Mouse (Mus musculus) heart, adult 2 months (tissue): ENCODE data around the gene Podn. TPM values are rescaled to one million over a fixed set of nuclear protein-coding genes. Genes with fewer than 3 reads are reported as not detected.
A peak's percentile ranks its signal among the peaks of the same experiment; 100 is the strongest.

Source experiments
- DNase-seq, 2 experiments: peaks; one replicate each; pipeline ENCODE4 v3.0.0; 2021
- H3K27ac ChIP-seq: fragments of 200-600 bp; 2 replicates; pipeline ENCODE4 v1.8.1; 2022
- H3K27me3 ChIP-seq: fragments of 200-500 bp; 2 replicates; pipeline ENCODE4 v1.6.1; 2012; ENCODE audit warnings: mild to moderate bottlenecking, low read length, inconsistent platforms, mixed read lengths; ENCODE audit not compliant: control insufficient read depth, insufficient read depth
- H3K36me3 ChIP-seq: fragments of 200-500 bp; 2 replicates; pipeline ENCODE4 v1.6.1; 2012; ENCODE audit warnings: low read length, inconsistent platforms; ENCODE audit not compliant: control insufficient read depth, insufficient read depth
- H3K4me1 ChIP-seq: fragments of 200-500 bp; 2 replicates; pipeline ENCODE4 v1.6.1; 2011; ENCODE audit warnings: low read length; ENCODE audit not compliant: control insufficient read depth, insufficient read depth
- H3K4me3 ChIP-seq: fragments of 200-600 bp; 2 replicates; pipeline ENCODE4 v1.8.1; 2022
- H3K79me2 ChIP-seq: fragments of 200-500 bp; replicated peaks from 2 replicates; pipeline ENCODE4 v1.6.1; 2012; ENCODE audit warnings: mild to moderate bottlenecking, inconsistent platforms, low read length, moderate library complexity, mixed read lengths; ENCODE audit not compliant: control insufficient read depth, insufficient read depth
- H3K9ac ChIP-seq: fragments of 200-500 bp; 2 replicates; pipeline ENCODE4 v1.6.1; 2012; ENCODE audit warnings: low read depth, mild to moderate bottlenecking, control low read depth, inconsistent platforms, low read length, mixed read lengths
- CTCF ChIP-seq: fragments of 200-600 bp; IDR thresholded peaks from 2 replicates; pipeline ENCODE4 v1.8.1; 2022; ENCODE audit warnings: antibody characterized with exemption, mild to moderate bottlenecking, moderate library complexity
- EP300 ChIP-seq: fragments of 200-500 bp; IDR thresholded peaks from 2 replicates; pipeline ENCODE4 v1.6.1; 2011; ENCODE audit warnings: low read depth, low read length, control low read depth; ENCODE audit not compliant: insufficient read depth
- POLR2A ChIP-seq: fragments of 200-500 bp; IDR thresholded peaks from 2 replicates; pipeline ENCODE4 v1.6.1; 2011; ENCODE audit warnings: mild to moderate bottlenecking, low read depth, low read length, control low read depth; ENCODE audit not compliant: insufficient read depth
- WGBS: fragments of 180-500 bp; shearing (Covaris S2); methylation state at CpG from one replicate; pipeline ENCODE4 v1.1.7; 2018; 5-methylcytosine and 5-hydroxymethylcytosine counted together
- intact Hi-C: fragments of 180-260 bp; cut with DNase I; formaldehyde crosslinking; loops from one replicate; pipeline ENCODE4 v1.15.1; 2025
- polyA plus RNA-seq: library from polyadenylated mRNA; depleted of rRNA; stranded (reverse); fragments of >200 nt; gene quantifications from 2 replicates; pipeline ENCODE4 v1.2.3, GENCODE M21; 2012
- total RNA-seq, 2 experiments: library from RNA; stranded (reverse); gene quantifications; 2 replicates each; pipeline ENCODE4 v1.2.3; 2021

Podn gene
- total and polyA plus RNA-seq, 3 experiments, result 17.9 to 79.6 (median 20.8) TPM

DNA sequence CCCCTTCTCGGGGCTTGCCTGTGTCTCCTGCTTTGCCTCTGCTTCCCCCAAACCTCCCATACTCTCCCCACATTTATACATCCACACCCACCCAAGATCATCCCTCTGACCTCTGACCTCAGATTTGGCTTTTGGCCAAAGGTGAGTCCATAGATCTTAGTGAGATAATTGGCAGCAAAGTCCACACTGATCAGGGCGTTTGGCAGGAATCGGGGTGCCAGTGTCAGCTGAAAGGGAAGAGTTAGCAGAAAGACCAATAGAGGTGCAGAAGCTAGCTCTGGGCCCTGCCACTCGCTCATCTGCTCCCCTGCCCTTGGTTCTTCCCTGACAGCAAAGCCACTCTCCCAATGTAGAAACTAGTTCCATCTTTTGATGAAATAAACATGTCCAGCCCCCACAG is 73.1 kb downstream of the Podn start:
- no peaks in the 10 kb centered on the region for H3K79me2 ChIP-seq
- TF ChIP-seq CTCF (no peak), EP300 (no peak), POLR2A (no peak)
- no peaks in the 10 kb centered on the region for H3K36me3 ChIP-seq
- no peak for DNase-seq
- peaks cover 7% of the 10 kb centered on the region for H3K4me1 ChIP-seq
- 86% methylated on average over 4 of the region's 4 CpGs for WGBS
- H3K27ac ChIP-seq, result no peak overlapping the region
- H3K27me3 ChIP-seq, result no peaks in the 10 kb centered on the region
- H3K9ac ChIP-seq, result no peak overlapping the region
- H3K4me3 ChIP-seq, result no peak overlapping the region
- intact Hi-C loops, result no loop called here

DNA sequence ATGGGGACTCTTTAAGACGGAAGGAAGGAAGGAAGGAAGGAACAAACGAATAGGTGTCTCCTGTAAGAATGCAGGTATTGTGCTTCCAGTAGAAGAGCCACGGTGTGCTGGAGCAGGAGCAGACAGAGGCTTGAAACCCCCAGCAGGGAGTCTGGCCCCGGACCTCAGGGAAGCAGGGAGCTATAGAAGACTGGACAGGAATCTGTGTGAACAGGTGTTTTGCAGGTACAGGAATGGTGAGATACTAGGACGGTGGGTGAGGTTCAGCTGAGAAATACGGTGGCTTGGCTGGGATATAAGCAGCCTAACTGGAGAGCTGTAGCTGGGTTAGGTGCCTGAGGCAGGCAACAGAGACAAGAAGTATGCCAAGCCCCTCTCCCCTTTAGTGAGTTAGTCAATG is 76.1 kb downstream of the Podn start:
- Histone ChIP-seq H3K79me2 (no peaks in the 10 kb centered on the region), H3K4me1 (peaks cover 12% of the 10 kb centered on the region), H3K4me3 (no peak overlapping the region), H3K36me3 (no peaks in the 10 kb centered on the region), H3K27ac (peak overlapping the region; percentile 54; the same call in 1 of the 2 replicates), H3K27me3 (no peaks in the 10 kb centered on the region), H3K9ac (no peak overlapping the region)
- TF ChIP-seq CTCF, result no peak
- TF ChIP-seq POLR2A, result no peak
- no peak for TF ChIP-seq EP300
- DNase-seq, result no peak
- WGBS, result 81% methylated on average over 6 of the region's 6 CpGs
- intact Hi-C loops, result no loop called here

DNA sequence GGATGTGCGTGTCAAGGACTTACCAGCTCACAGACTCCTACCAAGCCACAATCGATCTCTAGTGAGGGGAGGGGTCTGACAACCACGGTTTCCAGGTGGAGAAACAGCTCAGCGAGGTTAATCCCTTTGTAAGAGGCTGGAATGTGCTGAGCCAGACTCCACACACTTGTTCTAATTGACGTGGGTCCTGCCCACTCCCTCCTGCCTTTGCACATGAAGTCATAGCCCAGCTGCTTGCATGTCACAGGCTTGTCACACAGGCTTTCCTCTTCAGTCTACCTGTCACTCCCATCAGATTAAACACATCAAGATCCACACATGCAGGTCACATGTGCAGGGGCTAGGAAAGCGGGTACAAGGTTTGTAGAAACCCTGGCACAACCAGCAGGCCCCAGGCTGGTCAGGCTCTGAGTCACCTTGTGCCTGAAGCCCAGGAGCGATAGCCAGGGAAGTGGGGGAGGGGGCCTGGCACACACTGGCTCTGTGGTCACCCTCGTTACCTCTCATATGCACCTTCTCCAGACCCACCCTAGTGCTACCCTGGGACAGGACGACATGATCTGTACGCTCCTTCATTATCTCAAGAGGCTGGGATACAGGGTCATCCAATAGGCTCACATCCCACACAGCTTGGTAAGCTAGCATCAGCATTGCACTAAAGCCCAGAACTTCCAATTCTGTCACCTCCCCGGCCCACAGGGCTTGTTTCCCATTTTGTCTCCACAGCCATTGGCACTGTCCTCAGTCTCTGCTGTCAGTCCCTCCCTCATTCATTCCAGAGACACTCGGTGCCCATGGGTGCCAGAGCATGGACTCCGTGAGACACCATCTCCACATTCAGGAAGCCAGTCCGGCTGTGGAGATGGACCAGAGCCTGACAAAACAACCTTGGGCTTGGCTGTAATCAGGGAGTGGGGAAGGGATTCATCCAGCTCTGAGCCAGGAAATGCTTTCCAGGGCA is 77.0 kb downstream of the Podn start:
- no peaks in the 10 kb centered on the region for H3K27me3 ChIP-seq
- H3K27ac ChIP-seq, result peak overlapping the region; percentile 54
- no peaks in the 10 kb centered on the region for H3K36me3 ChIP-seq
- H3K79me2 ChIP-seq, result no peaks in the 10 kb centered on the region
- no peak overlapping the region for H3K4me3 ChIP-seq
- WGBS, result 25% methylated on average over 14 of the region's 14 CpGs
- intact Hi-C loops, result no loop called here
- H3K9ac ChIP-seq, result no peak overlapping the region; the same call in 1 of the 2 replicates
- DNase-seq, result peak; percentile 57 to 69
- peak; percentile 37; the same call in 1 of the 2 replicates for TF ChIP-seq POLR2A
- TF ChIP-seq EP300, result peak; percentile 91
- no peak for TF ChIP-seq CTCF
- peaks cover 16% of the 10 kb centered on the region for H3K4me1 ChIP-seq

DNA sequence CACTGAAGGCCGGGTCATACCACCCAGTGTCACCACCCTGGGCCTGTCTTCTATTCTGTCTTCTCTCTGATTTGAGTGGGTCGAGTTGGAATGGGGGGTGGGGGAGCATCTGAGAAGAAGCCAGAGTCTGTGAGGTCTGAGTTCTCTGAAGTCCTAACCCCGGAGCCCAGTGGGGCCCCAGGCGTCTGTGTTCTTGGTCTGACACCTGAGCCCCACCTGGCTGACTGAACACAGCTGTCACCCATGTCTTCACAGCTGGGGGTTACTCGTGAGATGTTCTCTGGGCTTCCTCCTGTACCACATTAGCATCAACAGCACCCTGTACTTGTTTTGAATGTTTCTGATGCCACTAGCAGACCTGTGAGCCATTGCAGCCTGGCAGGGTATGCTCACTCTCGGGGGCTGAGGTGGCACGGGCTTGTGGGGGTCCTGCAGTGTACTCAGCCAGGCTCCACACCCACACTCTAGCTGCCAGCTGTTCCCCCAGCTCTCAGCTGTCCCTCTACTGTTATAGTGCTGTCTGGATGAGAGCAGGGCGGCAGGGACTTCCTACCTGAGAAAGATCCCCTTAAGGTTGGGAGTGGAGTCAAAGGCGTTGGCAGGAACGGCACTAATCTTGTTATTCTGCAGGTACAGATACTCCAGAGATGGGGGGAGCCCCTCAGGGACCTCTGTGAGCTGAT is 77.9 kb downstream of the Podn start:
- H3K9ac ChIP-seq, result no peak overlapping the region; the same call in 1 of the 2 replicates
- intact Hi-C loops, result no loop called here

DNA sequence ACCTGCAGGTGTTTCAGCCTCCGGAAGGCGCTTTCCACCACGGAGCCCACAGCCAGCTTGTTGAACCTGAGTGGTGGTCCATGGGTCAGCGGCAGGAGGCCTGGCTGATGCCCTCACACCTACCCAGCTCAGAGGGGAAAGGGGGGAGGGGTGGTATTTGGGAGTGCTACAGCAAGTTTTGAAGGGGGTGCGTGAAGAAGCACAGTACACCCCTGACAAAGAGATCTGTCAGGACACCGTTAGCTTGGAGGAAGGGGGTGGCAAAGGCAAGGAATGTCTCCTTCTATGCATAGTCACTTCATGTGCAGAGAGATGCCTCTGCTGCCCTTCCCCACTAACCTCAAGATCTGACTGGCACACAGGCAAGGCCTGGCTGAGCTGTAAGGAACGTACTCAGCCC is 78.4 kb downstream of the Podn start:
- intact Hi-C loops, result no loop called here
- Histone ChIP-seq H3K27me3 (no peaks in the 10 kb centered on the region), H3K79me2 (no peaks in the 10 kb centered on the region), H3K36me3 (no peaks in the 10 kb centered on the region), H3K9ac (no peak overlapping the region), H3K27ac (no peak overlapping the region), H3K4me1 (peaks cover 16% of the 10 kb centered on the region), H3K4me3 (no peak overlapping the region)
- 78% methylated on average over 7 of the region's 7 CpGs for whole genome bisulfite sequencing
- no peak for TF ChIP-seq POLR2A
- TF ChIP-seq CTCF, result no peak
- no peak for TF ChIP-seq EP300
- DNase-seq, result no peak

More for the DNA sequence above, 77.9 kb downstream of the Podn start:
- Histone ChIP-seq H3K27ac (peak overlapping the region; percentile 4; the same call in 1 of the 2 replicates), H3K27me3 (no peaks in the 10 kb centered on the region), H3K4me1 (peaks cover 16% of the 10 kb centered on the region), H3K79me2 (no peaks in the 10 kb centered on the region), H3K4me3 (no peak overlapping the region), H3K36me3 (no peaks in the 10 kb centered on the region)
- TF ChIP-seq POLR2A (no peak), EP300 (no peak), CTCF (no peak)
- no peak for DNase-seq
- 66% methylated on average over 10 of the region's 10 CpGs for WGBS

DNA sequence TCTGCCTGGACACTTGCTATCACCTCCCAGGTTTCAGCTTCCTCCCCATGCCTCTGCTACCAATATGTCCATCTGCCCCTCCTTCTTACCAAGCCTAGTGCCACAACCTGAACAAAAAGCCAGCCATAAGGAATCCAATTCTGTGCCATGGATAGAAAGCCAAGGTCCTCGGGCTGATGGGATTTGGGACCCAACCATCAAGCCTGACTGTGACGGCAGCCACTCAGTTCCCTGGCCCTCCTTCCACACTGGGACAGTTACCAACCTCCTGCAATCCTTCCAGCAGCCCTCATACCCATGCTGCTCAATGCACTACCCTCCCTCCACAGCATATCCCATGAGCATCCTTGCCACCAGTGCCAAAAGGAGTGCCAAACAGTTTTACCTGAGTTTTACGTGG is 79.9 kb downstream of the Podn start:
- peak overlapping the region; percentile 66 for H3K27ac ChIP-seq
- H3K9ac ChIP-seq, result no peak overlapping the region
- H3K4me1 ChIP-seq, result peaks cover 16% of the 10 kb centered on the region
- peak; percentile 52 to 60 for DNase-seq
- TF ChIP-seq POLR2A (no peak), EP300 (no peak), CTCF (no peak)
- intact Hi-C loops, result no loop called here
- no peaks in the 10 kb centered on the region for H3K79me2 ChIP-seq
- no peaks in the 10 kb centered on the region for H3K27me3 ChIP-seq
- WGBS, result 61% methylated on average over 3 of the region's 3 CpGs
- no peaks in the 10 kb centered on the region for H3K36me3 ChIP-seq
- no peak overlapping the region for H3K4me3 ChIP-seq
